Mouse (Mus musculus) lung, adult 18-20 months (tissue): Measurements from ENCODE around the gene Plekhg1.

ENCODE experiments used
- DNase-seq, 2 experiments: peaks; one replicate each; pipeline ENCODE4 v3.0.0; 2022; ENCODE audit warnings: mixed read lengths in 2 of 2

Plekhg1 gene

GRCm38 (mm10) chr10:3740148-3740503 lies at the start of gene Plekhg1:
Gene Plekhg1 (plus strand): TSS chr10:3740364.
- DNase-seq: peak; percentile 82 to 86

DNA sequence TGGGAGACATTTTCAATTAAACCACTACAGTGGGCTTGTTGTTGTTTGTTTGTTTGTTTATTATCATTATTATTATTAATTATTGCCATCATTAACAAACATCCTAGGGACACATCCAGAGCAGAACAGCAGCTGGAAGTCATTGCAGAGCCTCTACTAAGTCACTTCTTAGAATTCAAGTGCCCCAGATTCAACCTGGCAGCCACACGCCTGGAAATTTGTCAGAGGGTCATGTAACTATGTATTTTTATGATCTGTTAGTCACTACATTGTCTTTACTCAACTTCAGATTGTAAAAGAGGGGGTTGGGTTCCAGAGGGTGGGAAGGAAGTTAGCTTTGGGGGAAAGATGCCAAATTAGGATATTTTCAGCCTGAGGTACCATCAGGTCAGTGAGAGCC lies 47.4 kb upstream of the Plekhg1 start:
- no peak for DNase-seq

DNA sequence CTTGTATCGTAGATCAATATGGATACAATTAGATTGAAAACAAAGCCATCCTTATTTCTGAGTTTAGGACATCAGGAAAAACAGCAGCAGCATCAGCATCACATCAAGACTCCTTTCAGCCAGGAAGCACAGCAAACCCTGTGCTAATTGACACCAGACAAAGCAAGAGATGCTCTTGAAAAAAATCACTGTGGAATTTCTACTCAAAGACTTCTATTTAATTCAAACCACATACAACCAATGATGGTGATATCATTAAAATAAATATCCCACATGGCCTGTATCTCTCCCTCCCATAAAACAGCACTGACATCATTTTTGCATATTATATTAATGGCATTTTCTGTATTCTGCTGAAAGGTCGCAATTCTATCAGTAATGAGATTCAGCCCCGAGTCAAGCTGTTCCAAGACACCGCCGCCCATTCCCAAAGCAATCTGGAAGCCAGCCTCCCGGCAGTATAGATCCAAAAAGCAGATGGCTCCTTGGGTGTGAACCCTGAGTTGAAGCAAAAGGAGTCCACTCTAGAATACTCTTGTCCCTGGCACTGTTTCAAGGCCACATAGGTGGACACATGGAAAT lies 46.4 kb upstream of the Plekhg1 start:
- no peak for DNase-seq

DNA sequence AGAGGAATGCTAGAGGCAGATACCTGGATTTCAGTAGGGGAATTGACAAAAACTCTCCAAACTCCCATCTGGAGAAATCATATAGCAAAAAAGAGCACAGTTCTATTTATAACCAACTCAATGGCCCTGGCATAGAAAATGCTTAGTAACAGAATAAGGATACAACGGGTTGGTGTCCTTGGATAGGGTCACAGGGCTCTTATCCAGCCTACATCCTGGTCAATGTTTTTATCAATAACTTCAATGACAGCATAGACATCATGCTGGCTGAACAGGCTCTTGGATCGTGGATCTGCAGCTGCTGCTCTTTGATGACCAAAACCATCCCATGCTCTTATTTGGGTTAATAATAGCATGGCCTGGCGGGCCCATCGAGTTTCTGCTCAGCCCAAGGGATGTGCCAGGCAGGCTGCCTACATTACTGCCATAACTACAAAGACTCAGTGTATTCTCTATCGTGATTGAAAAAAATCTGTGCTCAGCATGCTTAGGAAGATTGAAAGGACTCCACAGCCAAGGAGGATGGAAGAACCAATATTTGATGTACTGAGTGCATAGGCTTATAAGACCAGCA lies 44.7 kb upstream of the Plekhg1 start:
- DNase-seq: no peak

DNA sequence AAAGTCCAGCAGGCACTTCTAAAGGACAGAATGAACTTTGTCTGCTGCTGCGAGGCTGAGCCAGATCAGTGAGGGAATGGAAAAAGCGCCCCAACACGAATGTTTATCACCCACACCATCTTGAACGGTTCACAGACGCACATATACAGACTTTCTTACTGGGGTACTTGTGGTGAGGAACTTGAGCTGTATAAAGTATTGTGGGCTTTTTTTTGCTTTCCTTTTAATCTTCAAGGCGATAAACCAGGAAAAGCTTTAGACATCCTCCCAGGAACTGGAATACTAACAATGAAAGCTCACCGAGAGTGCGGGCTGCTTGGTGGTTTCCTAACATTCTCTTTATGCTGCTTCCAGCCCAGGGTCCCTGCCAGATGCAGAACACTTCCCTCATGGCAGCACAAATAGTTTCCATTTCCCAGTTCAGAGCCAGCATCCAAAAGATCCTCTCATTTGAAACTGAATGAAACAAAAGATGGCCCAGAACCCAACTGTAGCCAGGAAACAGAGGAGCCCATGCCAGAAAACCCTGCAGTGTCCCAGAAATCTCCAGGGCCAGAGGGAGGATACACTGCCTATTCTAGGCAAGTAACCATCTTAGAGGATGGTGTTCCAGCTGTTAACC lies 43.3 kb upstream of the Plekhg1 start:
- peak; percentile 54 to 68 for DNase-seq

DNA sequence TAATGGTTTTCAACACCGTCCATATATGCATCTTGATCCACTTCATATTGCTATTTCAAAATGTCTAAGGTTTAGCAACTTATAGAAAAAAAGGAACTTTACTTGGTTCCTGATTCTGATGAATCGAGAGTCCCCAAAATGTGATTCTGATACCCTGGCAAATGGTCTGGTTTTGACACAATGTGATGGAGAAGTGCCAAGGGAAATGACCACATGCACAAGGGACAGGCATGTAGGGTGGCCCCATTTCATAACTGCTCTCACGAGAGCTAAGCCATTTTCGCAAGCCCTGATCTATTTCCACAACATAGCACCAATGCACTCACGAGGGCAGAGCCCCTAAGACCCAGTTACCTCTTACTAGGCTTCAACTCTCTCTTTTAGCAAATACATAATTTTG lies 42.7 kb upstream of the Plekhg1 start:
- DNase-seq: peak; percentile 43 to 54

GRCm38 (mm10) chr10:3700225-3701073 lies 39.7 kb upstream of the Plekhg1 start:
- DNase-seq: no peak

DNA sequence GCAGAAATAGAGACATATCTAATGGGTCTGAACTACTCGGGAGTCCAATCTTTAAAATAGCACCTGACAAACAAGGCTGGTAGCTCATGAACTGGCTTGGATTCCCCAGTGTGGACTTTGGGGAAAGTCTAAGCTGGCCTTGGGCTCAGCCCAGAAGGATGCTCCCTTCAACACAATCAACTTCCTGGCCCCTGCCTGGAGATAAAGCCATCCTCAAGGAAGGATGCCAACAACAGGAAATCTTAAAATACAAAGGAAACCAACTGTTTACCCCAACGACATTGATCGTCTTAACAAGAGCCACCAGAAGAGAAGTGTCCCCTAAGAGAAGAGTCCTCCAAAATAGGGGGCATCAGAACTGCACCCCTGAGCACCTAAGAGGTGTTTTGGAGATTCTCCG lies 38.3 kb upstream of the Plekhg1 start:
- peak; percentile 6 to 21 for DNase-seq

DNA sequence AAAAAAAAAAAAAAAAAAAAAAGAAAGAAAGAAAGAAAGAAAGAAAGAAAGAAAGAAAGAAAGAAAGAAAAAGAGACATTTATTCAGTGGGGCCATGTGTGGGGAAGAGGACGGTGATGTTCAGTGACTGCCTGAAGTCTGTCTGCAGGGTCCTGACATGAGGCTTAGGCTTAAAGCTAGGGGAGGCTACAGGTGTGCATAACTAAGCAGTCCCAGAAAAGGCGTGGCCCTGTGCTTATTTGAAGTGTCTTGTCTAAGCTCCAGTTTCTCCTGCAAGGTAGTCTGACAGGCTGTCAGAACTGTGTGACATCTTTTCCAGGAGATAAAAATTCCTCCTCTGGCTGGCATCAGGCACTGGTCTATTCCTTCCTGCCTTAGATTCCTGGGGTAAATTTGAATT lies 37.6 kb upstream of the Plekhg1 start:
- no peak for DNase-seq

DNA sequence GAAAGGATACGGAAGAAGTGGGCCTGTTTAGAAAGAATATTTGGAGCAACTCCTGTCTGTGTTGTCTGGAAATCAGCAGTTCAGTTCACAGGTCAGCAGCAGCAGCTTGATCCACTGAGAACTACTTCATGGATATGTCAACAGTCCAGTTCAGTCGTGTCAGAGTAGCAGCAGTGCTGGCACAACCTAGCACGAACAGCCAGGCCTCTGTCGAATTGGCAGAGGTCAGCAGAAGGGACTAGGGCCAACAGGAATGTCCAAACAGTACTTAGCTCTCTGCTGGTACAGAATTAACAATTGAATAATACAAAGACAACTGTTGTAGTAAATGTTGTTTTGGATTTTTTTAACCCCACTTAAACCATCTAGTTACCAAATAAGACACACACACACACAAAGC lies 33.9 kb upstream of the Plekhg1 start:
- no peak for DNase-seq

DNA sequence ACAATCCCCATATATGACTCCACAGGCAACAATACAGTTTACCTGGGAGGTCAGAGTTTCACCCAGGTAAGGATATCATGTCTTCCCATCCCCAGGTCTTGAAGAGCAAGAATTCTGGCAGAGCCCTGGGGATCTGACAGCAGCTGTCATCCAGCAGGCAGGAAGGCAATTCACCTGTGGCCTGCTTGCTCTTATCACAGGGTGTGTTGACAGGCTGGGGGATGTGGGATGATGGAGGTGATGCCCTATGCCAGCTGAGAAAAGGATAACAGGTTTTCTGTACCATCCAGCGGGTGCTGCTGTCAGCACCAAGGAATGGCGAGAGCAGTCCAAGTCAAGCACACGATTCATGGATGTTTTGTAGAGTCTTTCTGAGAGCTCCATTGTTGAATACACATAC lies 30.1 kb upstream of the Plekhg1 start:
- DNase-seq: no peak

GRCm38 (mm10) chr10:3715302-3715943 lies 24.7 kb upstream of the Plekhg1 start:
- no peak for DNase-seq

DNA sequence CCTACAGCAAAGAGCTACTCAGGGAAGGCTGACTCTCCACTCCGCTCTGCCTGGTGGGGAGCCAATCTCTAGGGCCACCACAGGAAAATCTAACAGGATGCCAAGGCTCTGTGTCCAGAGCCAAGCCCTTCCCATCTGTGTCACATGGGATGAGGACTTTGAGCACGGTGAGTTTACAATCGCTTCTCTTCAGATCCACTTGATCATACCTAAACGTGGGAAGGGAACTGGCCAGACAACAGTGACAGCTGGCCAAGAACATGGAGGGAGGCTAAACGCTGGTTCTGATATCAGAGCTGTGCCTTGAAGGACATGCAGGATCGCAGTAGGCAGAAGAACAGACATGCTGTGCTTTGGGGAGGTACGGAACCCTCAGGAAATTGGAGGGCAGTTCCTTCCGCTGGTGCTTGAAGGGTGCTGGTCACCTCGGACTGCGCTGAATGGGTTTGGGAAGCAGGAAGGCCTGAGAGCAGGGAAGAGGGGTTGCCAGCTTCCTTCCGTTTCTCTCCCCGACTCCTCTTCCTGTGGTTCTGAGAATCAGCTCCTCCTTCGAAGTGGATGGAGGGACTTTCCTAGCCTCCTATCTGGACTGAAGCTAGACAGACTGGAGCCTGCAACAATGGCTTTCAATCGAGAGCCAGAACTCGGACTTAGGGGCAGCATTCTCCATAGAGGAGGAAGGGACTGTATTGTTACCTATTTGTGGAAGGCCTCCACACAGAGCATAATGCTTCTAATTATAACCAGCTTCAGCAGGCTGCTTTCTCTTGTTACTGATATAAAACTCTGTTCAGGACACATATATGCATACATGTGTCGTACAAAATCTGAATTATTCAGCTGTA lies 21.9 kb upstream of the Plekhg1 start:
- DNase-seq: peak; percentile 74 to 79

DNA sequence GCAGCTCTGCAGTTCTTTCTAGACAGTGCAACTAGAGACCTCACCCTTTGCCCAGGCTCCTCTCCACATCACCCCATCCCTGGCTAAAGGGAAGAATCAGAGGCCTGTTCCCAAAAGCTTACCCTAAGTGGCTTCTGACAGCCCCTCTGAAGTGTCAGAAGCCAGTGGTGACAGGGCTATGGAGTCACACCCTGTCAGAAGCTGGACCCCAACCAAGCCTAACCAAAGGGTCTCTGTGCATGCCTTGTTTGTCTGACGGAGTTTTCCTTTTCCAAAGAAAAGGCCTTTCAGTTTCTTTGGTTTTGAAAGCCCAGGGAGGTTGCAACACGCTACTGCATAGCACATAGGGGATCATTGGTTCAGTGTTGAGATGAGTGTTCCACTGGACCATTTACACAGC lies 19.9 kb upstream of the Plekhg1 start:
- DNase-seq: no peak

GRCm38 (mm10) chr10:3722339-3722738 lies 17.8 kb upstream of the Plekhg1 start:
- no peak for DNase-seq

DNA sequence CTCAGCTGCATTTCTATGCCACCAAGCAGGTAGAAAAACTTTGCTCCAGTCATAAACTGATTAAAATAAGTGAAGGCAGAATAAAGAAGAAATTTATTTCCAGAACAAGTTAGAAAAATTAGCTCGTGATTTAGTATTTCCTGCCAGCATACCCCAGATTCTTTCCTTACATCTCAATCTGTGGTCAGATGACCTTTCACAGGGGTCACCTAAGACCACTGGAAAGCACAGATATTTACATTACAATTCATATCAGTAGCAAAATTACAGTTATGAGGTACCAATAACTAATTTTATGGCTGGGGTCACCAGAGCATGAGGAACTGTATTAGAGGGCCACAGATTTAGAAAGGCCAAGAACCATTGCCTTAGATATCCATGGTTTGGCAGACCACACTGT lies 15.5 kb upstream of the Plekhg1 start:
- DNase-seq: no peak

- no peak for DNase-seq
Measured at GRCm38 (mm10) chr10:3729666-3730065, 10.5 kb upstream of the Plekhg1 start.

DNA sequence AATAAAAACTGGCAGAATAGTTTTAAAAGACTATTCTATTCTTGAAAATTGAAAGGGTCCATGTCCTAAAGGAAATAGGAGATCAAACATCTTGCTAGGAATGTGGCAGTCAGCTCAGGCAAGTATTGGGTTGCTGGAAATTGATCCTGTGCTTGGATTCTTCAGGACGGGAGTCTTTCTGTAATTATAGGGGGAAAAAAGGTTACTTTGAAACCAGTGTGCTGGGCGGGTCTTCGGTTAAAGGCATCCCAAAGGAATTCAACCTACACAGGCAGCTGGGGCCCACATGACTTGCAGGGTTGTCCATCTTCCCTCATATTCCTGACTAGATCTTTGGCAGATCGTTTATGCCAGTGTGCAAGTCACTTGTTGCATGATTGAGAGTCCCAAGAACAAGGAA lies 9.8 kb upstream of the Plekhg1 start:
- DNase-seq: no peak

GRCm38 (mm10) chr10:3737034-3737433 lies 3.1 kb upstream of the Plekhg1 start:
- no peak for DNase-seq

- DNase-seq: peak; percentile 36 to 60
Measured at GRCm38 (mm10) chr10:3740504-3741388, 582 bp downstream of the Plekhg1 start.

- no peak for DNase-seq
Measured at GRCm38 (mm10) chr10:3741791-3742190, 1.6 kb downstream of the Plekhg1 start.
